Mouse (Mus musculus): Measurements from ENCODE around the gene Ift57.

GRCm38 (mm10) chr16:49684961-49685360 lies 14.1 kb upstream of the Ift57 start:
- TF ChIP-seq EP300 (IDR thresholded peaks at IDR 0.05; ENCODE audit: low read depth), result no peak
- TF ChIP-seq CTCF (IDR thresholded peaks at IDR 0.05; ENCODE audit: low read depth), result no peak

All from liver, embryonic 14.5 days (tissue).